Mouse (Mus musculus) T-helper 2 cell (primary cell): ENCODE data around the gene Tarm1.

Experiments
- in situ Hi-C: fragments of 300-600 bp; cut with MboI, MseI; formaldehyde crosslinking; loops from one replicate; pipeline ENCODE4 v1.15.1; 2025; ENCODE audit warnings: high pct_unique_total_duplicates

The Tarm1 gene

DNA sequence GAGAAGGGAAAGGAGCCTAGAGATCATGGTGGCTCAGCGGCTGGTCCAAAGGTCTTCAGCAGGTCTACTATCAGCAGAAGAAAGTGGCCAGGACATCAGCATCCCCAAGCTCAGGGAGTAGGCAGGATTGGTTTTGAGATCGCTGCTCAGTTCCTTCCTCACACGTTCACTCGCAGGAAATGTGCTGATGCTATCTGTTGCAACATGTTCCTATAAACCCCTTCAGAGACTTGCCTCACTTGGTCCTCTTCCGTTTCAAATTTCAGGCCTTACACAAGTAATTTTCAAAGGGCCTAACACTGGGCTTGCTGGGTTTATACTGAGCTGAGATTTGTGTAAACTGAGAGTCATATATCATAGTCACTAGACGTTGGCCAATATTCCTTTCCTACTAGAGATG, at the start of gene Tarm1:
Tarm1 (minus strand) TSS at position 186 of the 400 bp plus-strand sequence.
- in situ Hi-C loops = loop anchor here (5.0 kb wide), 1 partner anchor 65 kb away; no protein-coding TSS in a partner anchor

DNA sequence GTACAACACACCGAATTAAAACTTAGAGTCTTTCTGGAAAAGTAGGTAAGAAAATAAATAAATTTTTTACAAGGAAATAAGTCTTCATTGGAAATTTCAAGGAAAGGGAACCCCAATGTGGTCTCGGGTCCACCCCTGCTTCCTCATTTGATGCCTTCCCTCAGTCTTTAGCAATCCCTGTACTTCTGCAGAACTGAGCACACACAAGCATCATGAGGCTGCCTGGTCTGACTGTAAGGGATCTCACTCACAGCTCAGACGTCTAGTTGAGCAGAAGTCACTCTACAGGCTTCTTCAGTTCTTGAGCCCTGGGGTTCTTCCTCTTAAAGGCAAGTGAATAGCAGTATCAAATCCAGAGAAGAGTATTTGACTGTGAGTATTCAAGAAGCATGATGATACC, 3.5 kb upstream of the Tarm1 start:
- in situ Hi-C loops = no loop called here

DNA sequence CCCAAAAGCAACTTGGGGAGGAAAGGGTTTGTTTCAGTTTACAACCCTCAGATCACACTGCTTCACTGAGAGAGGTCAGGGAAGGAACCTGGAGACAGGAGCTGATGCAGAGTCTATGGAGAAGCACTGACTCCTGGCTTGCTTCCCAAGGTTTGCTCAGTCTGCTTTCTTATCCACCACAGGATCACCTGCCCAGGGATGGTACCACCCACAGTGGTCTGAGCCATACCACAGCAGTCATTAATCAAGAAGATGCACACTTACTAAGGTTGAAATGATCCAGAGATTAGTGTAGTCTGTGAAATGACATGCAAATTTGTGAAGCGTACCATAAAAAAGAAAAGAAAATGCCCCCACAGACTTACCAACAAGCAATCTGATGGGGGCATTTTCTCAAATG, 2.0 kb downstream of the Tarm1 start:
- in situ Hi-C loops = loop anchor here (5.0 kb wide), 1 partner anchor 67 kb away; no protein-coding TSS in a partner anchor

- in situ Hi-C loops = loop anchor here (25.0 kb wide), 1 partner anchor 255 kb away; no protein-coding TSS in a partner anchor
Observed at GRCm38 (mm10) chr7:3481948-3482608, 20.3 kb downstream of the Tarm1 start.

DNA sequence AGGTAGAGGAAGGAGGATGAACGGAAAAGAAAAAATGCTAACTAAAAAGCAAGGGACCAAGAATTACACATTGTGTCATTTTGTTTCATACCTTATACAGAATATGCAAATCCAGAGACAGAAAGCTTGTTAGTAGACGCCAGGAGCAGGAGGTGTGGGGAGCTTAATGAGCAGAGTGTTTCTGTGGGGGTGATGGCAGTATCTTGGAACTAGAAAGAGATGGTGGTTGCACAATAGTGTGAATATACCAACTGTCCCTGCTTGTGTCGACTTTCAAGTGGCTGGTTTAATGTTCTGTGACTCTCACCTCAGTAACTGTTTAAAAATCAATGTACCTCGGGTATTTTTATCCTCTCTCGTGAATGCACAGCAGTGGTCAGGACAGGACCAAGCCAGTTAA, 25.7 kb downstream of the Tarm1 start:
- in situ Hi-C loops = loop anchor here (25.0 kb wide), 1 partner anchor 261 kb away; no protein-coding TSS in a partner anchor

DNA sequence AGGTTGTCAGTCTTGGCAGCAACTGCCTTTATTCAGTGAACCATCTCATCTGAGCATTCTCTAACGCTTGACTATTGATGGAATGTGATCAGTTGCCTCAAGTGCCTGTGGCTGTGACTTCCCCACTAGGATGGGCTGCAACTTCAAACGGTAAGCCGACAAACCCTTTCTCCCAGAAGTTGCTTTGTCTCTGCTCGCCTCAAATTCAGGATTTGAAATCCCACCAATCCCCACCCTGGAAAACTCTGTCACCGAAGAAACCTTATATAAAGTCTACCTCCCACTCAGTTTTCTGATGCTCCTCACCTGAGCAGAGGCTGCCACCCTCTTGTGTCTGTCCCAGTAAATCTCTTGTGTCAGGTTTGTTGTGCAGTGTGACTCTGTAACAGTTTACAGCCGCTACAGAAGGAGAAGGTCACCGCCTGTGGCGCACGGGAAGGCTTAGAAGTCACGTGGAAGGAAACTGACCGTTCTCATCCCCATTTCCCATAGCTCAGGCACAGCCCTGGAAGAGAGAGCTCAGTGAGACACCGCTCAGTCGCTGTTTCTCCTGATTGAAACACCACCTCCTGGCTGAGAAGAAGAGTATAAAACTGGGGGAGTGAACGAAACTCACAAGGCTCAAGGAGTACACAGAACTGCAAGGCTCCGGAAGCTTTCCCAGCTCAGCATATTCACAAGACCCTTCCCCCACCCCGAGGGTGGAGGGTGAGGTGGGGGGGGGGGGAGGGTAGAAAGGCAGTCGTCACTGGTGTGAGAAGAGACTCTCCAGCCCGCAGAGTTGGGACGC, 27.9 kb downstream of the Tarm1 start:
- in situ Hi-C loops = loop anchor here (25.0 kb wide), 1 partner anchor 263 kb away; no protein-coding TSS in a partner anchor

GRCm38 (mm10) chr7:3472774-3473173, 29.6 kb downstream of the Tarm1 start:
- in situ Hi-C loops = no loop called here

DNA sequence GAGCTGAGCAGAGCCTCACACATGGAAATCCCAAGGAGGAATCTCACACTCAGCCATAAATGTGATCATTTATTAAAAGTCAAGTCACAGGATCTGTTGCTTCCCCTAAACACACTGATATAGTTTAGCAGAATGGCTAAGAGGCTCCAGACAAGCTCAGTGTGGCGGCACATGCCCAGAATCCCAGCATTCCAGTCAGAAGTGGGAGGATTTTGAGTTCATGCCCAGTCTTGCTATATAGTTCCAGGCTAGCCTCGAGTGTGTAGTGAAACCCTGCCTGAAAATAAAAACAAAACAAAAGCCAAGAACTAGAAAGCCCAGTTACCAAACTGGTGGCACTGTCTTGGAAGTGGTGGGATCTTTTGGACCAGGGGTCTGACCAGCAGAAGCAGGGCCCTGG, 33.8 kb downstream of the Tarm1 start:
- in situ Hi-C loops = no loop called here

GRCm38 (mm10) chr7:3463306-3463705, 39.1 kb downstream of the Tarm1 start:
- in situ Hi-C loops = no loop called here

GRCm38 (mm10) chr7:3460261-3460660, 42.2 kb downstream of the Tarm1 start:
- in situ Hi-C loops = no loop called here

DNA sequence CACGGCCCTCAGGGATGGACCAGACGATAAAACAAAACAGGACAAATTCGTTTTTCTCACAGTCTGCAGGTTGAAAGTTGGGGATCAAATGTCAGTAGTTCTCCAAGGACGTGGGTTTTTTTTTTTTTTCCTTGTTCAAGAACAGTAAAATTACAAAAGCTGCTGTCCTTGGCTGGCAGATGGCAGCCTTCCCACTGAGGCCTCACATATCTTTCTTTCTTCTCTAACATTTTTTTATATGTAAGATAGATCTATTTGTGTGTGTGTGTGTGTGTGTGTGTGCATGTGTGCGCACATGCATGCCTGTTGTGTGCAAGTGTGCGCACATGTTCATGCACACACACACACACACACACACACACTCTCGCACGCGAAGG, 44.6 kb downstream of the Tarm1 start:
- in situ Hi-C loops = loop anchor here (5.0 kb wide), 1 partner anchor 236 kb away; no protein-coding TSS in a partner anchor

DNA sequence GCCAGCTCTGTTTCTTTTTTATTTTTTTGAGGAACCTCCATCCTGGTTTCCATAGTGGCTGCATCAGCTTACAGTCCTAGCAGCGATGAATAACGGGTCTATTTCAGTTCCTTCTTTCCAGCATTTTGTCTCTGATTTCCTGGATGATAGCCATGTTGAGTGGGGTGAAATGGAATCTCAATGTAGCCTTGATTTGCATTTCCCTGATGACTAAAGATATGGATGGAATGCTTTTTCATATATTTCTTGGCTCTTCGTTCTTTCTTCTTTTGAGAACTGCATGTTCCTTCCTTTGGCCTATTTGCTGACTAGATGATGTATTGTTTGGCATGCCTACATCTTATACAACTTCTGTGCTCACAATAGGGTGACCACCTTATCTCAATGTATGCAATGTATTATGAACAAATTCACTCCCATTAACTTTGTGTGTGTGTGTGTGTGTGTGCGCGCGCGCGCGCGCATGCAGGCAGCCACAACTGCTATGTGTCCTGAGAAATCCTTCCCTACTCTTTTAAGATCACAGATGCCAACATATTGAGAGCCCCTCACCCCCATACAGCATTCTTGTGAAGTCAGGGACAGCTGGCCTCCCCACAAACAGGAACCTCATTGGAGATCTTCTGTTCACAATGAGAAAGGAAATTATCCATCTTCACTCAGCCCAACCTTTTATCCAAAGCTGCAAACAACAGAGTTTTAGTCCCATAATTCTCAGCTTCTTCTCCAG, 45.1 kb downstream of the Tarm1 start:
- in situ Hi-C loops = loop anchor here (5.0 kb wide), 1 partner anchor 235 kb away; no protein-coding TSS in a partner anchor

DNA sequence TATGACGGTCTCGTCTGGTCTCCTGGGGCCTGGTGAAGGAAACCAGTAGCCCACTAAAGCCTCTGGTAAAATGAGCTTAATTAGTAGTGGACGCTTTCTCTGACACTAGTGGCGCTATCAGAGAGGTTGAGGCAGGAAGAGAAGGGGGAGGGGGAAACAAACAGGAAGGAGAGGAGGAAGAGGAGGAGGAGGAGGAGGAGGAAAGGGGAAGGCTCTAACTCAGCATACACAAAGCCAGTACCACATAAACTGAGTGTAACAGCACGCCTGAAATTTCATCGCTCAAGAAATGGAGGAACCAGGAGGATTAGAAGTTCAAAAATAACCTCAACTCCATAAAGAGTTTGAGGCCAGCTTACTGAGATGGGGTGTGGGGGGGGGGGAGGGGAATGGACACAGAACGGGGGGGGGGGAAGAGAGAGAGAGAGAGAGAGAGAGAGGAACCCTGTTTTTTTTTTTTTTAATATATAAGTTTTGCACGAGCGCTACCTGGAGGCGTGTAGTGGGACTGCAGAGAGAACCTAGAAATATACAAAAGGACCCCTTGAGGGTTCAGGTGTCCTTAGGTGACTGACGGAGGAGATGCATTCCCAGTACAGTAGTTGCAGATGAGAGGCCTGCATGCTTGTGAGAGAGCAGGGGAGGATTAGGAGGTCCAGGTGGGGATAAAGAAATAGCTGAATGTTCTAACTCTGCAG, 48.8 kb downstream of the Tarm1 start:
- in situ Hi-C loops = no loop called here

- in situ Hi-C loops = no loop called here
Observed at GRCm38 (mm10) chr7:3452821-3453485, 49.5 kb downstream of the Tarm1 start.

GRCm38 (mm10) chr7:3451161-3451560, 51.3 kb downstream of the Tarm1 start:
- in situ Hi-C loops = no loop called here

DNA sequence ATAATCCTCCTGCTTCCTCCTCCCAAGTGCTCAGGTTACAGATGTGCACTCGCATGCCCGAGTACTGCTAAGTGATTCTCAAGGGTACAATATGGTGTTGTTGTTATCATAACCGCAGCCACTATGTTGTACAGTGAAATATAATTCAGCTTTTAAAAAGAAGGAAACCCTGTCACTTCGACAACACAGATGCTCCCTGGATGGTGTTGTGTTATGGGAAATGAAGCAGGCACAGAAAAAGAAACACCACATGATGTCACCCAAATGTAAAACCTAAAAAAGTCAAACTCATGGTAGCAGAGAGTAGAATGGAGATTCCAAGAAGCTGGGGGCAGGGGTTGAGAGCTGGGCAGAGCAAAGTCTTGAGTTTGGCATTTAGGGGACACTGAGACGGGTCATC, 51.8 kb downstream of the Tarm1 start:
- in situ Hi-C loops = no loop called here

- in situ Hi-C loops = no loop called here
Observed at GRCm38 (mm10) chr7:3448737-3449454, 53.5 kb downstream of the Tarm1 start.

GRCm38 (mm10) chr7:3447026-3447425, 55.4 kb downstream of the Tarm1 start:
- in situ Hi-C loops = no loop called here

- in situ Hi-C loops = no loop called here
Observed at GRCm38 (mm10) chr7:3446584-3446983, 55.8 kb downstream of the Tarm1 start.

- in situ Hi-C loops = no loop called here
Observed at GRCm38 (mm10) chr7:3444678-3445077, 57.7 kb downstream of the Tarm1 start.
